Mouse (Mus musculus) midbrain, embryonic 16.5 days (tissue): ENCODE data around the gene Dscam. TPM values are rescaled to one million over a fixed set of nuclear protein-coding genes. Genes with fewer than 3 reads are reported as not detected.

Experiments used
- ATAC-seq: fragments of 200-750 bp; cut with Nextera tagmentation; 2 replicates; pipeline ENCODE4 v1.8.0; 2017; ENCODE audit warnings: moderate TSS enrichment
- H3K27ac ChIP-seq: fragments of 300-500 bp; sonication (generic); 2 replicates; pipeline ENCODE4 v1.5.1; 2014; ENCODE audit warnings: mild to moderate bottlenecking, low read length, mixed read lengths
- H3K27me3 ChIP-seq: fragments of 300-500 bp; sonication (generic); 2 replicates; pipeline ENCODE4 v1.6.1; 2014; ENCODE audit warnings: low read depth, low read length, mixed read lengths; ENCODE audit not compliant: control insufficient read depth, insufficient read depth
- H3K36me3 ChIP-seq: fragments of 300-500 bp; sonication (generic); 2 replicates; pipeline ENCODE4 v1.6.1; 2014; ENCODE audit warnings: mild to moderate bottlenecking, low read length, moderate library complexity, mixed read lengths; ENCODE audit not compliant: control insufficient read depth, insufficient read depth
- H3K4me1 ChIP-seq: fragments of 300-500 bp; sonication (generic); 2 replicates; pipeline ENCODE4 v1.6.1; 2014; ENCODE audit warnings: mild to moderate bottlenecking, low read length, mixed read lengths; ENCODE audit not compliant: control insufficient read depth, insufficient read depth
- H3K4me2 ChIP-seq: fragments of 300-500 bp; sonication (generic); 2 replicates; pipeline ENCODE4 v1.6.1; 2014; ENCODE audit warnings: mild to moderate bottlenecking, low read length, mixed read lengths
- H3K4me3 ChIP-seq: fragments of 300-500 bp; sonication (generic); 2 replicates; pipeline ENCODE4 v1.5.1; 2014; ENCODE audit warnings: low read depth, mild to moderate bottlenecking, low read length, moderate library complexity, mixed read lengths
- H3K9ac ChIP-seq: fragments of 300-500 bp; sonication (generic); 2 replicates; pipeline ENCODE4 v1.6.1; 2014; ENCODE audit warnings: low read depth, low read length, mixed read lengths
- H3K9me3 ChIP-seq: fragments of 300-500 bp; sonication (generic); replicated peaks from 2 replicates; pipeline ENCODE4 v1.6.1; 2014; ENCODE audit warnings: mild to moderate bottlenecking, low read length, mixed read lengths; ENCODE audit not compliant: control insufficient read depth, poor library complexity, severe bottlenecking
- WGBS: fragments of 180-500 bp; shearing (Covaris S2); extraction: QIAGEN DNeasy Blood & Tissue Kit; methylation state at CpG from one replicate; pipeline ENCODE4 v1.1.7; 2014; 5-methylcytosine and 5-hydroxymethylcytosine counted together
- polyA plus RNA-seq: library from polyadenylated mRNA; unstranded; fragments of >200 nt; fragmentation: Nextera tagmentation; extraction: Ambion mirVana; gene quantifications from 2 replicates; pipeline ENCODE4 v1.2.1, GENCODE M21; 2015

Dscam gene
- polyA plus RNA-seq, 1 experiment from 2014 or later: 16.2 TPM

- WGBS: 22% methylated on average over 5 of the region's 5 CpGs
- H3K4me3 ChIP-seq: no peak overlapping the region
- H3K27me3 ChIP-seq: no peaks in the 10 kb centered on the region
- H3K36me3 ChIP-seq: no peaks in the 10 kb centered on the region
- peak overlapping the region; percentile 80 for H3K27ac ChIP-seq
- H3K4me1 ChIP-seq: peaks cover 25% of the 10 kb centered on the region
- no peak for ATAC-seq
- peak overlapping the region; percentile 38; the same call in 1 of the 2 replicates for H3K9ac ChIP-seq
- H3K4me2 ChIP-seq: 0 out of 2 replicates have a peak overlapping the region, but pooled peaks have one; percentile 3
- no peaks in the 10 kb centered on the region for H3K9me3 ChIP-seq
Measured at GRCm38 (mm10) chr16:97018304-97018703, 152.2 kb downstream of the Dscam start.

- ATAC-seq: 0 out of 2 replicates have a peak, but pooled peaks have one; percentile 46
- WGBS: 69% methylated on average over 3 of the region's 3 CpGs
Measured at GRCm38 (mm10) chr16:97017171-97017738, 153.3 kb downstream of the Dscam start.

GRCm38 (mm10) chr16:97016244-97016850, 154.2 kb downstream of the Dscam start:
- H3K4me2 ChIP-seq: no peak overlapping the region
- peak overlapping the region; percentile 50; the same call in 1 of the 2 replicates for H3K27ac ChIP-seq
- ATAC-seq: no peak
- H3K27me3 ChIP-seq: no peaks in the 10 kb centered on the region
- no peaks in the 10 kb centered on the region for H3K9me3 ChIP-seq
- 94% methylated on average over 2 of the region's 2 CpGs for WGBS
- no peak overlapping the region for H3K9ac ChIP-seq
- no peak overlapping the region for H3K4me3 ChIP-seq
- H3K4me1 ChIP-seq: peaks cover 24% of the 10 kb centered on the region
- no peaks in the 10 kb centered on the region for H3K36me3 ChIP-seq

More at GRCm38 (mm10) chr16:97017171-97017738, 153.3 kb downstream of the Dscam start:
- H3K36me3 ChIP-seq: no peaks in the 10 kb centered on the region
- no peaks in the 10 kb centered on the region for H3K27me3 ChIP-seq
- peaks cover 25% of the 10 kb centered on the region for H3K4me1 ChIP-seq
- H3K4me2 ChIP-seq: no peak overlapping the region
- H3K4me3 ChIP-seq: no peak overlapping the region
- 0 out of 2 replicates have a peak overlapping the region, but pooled peaks have one; percentile 40 for H3K9ac ChIP-seq
- H3K9me3 ChIP-seq: no peaks in the 10 kb centered on the region
- H3K27ac ChIP-seq: peak overlapping the region; percentile 80

- no peaks in the 10 kb centered on the region for H3K9me3 ChIP-seq
- H3K36me3 ChIP-seq: no peaks in the 10 kb centered on the region
- H3K27ac ChIP-seq: no peak overlapping the region
- H3K4me1 ChIP-seq: peaks cover 27% of the 10 kb centered on the region
- ATAC-seq: no peak
- 81% methylated on average over 3 of the region's 3 CpGs for WGBS
- no peak overlapping the region for H3K4me3 ChIP-seq
- H3K27me3 ChIP-seq: no peaks in the 10 kb centered on the region
- H3K9ac ChIP-seq: no peak overlapping the region
- H3K4me2 ChIP-seq: no peak overlapping the region
Measured at GRCm38 (mm10) chr16:97014343-97014742, 156.2 kb downstream of the Dscam start.

GRCm38 (mm10) chr16:97009116-97010055, 161.2 kb downstream of the Dscam start:
- 0 out of 2 replicates have a peak, but pooled peaks have one; percentile 40 for ATAC-seq
- Histone ChIP-seq H3K27ac (peak overlapping the region; percentile 88), H3K9ac (no peak overlapping the region), H3K9me3 (no peaks in the 10 kb centered on the region), H3K4me3 (no peak overlapping the region), H3K4me1 (peaks cover 40% of the 10 kb centered on the region), H3K36me3 (no peaks in the 10 kb centered on the region), H3K4me2 (no peak overlapping the region), H3K27me3 (no peaks in the 10 kb centered on the region)
- WGBS: 40% methylated on average over 4 of the region's 4 CpGs

GRCm38 (mm10) chr16:97007892-97008527, 162.5 kb downstream of the Dscam start:
- Histone ChIP-seq H3K27me3 (no peaks in the 10 kb centered on the region), H3K36me3 (no peaks in the 10 kb centered on the region), H3K9me3 (no peaks in the 10 kb centered on the region), H3K4me1 (peaks cover 52% of the 10 kb centered on the region), H3K9ac (no peak overlapping the region), H3K4me2 (no peak overlapping the region), H3K27ac (peak overlapping the region; percentile 88), H3K4me3 (no peak overlapping the region)
- ATAC-seq: no peak
- WGBS: 59% methylated on average over 11 of the region's 11 CpGs

GRCm38 (mm10) chr16:97006854-97007182, 163.7 kb downstream of the Dscam start:
- Histone ChIP-seq H3K4me3 (no peak overlapping the region), H3K36me3 (no peaks in the 10 kb centered on the region), H3K27ac (peak overlapping the region; percentile 88), H3K4me1 (peaks cover 63% of the 10 kb centered on the region), H3K9me3 (no peaks in the 10 kb centered on the region), H3K4me2 (no peak overlapping the region), H3K9ac (no peak overlapping the region), H3K27me3 (no peaks in the 10 kb centered on the region)
- ATAC-seq: peak; percentile 38; the same call in 1 of the 2 replicates

GRCm38 (mm10) chr16:97006041-97006853, 164.3 kb downstream of the Dscam start:
- H3K4me3 ChIP-seq: no peak overlapping the region
- peak; percentile 77 for ATAC-seq
- no peaks in the 10 kb centered on the region for H3K36me3 ChIP-seq
- peak overlapping the region; percentile 88 for H3K27ac ChIP-seq
- WGBS: 35% methylated on average over 9 of the region's 9 CpGs
- H3K9ac ChIP-seq: no peak overlapping the region
- peaks cover 69% of the 10 kb centered on the region for H3K4me1 ChIP-seq
- H3K4me2 ChIP-seq: no peak overlapping the region
- no peaks in the 10 kb centered on the region for H3K9me3 ChIP-seq
- no peaks in the 10 kb centered on the region for H3K27me3 ChIP-seq
